Mouse (Mus musculus): ENCODE data around the gene Lrp5.
"Not testable (repeated sequence)": the region's sequence is repeated elsewhere in the genome, so short reads cannot be mapped to it uniquely, and the experiment has no call there.

Gene Lrp5

DNA sequence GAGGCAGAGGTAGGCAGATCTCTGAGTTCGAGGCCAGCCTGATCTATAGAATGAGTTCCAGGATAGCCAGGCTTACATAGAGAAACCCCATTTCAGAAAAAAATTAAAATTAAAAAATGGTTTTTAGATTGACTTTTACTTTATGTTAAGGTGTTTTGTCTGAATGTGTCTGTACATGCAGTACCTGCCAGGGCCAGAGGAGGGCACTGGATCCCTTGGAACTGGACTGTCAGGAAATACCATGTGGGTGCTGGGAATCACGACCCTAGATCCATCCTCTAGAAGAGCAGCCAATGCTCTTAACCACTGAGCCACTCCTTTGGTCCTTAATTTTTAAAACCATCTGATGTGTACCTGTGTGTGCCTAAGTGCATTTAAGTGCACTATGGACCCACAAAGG lies 67.0 kb downstream of the Lrp5 start:
- DNase-seq (ENCODE audit: extremely low read depth, low read depth, low spot score) = no peak

DNA sequence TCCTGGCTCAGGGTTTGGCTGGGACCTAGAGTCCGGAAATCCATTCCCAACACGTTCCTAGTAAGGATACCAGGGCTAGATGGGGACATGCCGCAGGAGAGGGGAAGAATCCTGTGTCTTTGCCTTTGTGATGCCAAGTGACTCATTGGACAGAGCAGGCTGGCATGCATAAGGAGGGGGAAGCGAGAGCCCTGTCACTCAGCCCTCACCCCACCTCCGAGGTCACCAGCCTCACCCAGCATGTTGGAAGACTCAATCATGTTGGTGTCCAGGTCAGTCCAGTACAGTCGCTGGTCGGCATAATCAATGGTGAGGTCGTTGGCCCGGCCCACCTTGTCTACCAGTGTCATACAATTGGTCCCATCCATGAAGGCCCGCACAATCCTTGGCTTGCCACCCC lies 72.4 kb downstream of the Lrp5 start:
- no peak for DNase-seq (ENCODE audit: extremely low read depth, low read depth, low spot score)

DNA sequence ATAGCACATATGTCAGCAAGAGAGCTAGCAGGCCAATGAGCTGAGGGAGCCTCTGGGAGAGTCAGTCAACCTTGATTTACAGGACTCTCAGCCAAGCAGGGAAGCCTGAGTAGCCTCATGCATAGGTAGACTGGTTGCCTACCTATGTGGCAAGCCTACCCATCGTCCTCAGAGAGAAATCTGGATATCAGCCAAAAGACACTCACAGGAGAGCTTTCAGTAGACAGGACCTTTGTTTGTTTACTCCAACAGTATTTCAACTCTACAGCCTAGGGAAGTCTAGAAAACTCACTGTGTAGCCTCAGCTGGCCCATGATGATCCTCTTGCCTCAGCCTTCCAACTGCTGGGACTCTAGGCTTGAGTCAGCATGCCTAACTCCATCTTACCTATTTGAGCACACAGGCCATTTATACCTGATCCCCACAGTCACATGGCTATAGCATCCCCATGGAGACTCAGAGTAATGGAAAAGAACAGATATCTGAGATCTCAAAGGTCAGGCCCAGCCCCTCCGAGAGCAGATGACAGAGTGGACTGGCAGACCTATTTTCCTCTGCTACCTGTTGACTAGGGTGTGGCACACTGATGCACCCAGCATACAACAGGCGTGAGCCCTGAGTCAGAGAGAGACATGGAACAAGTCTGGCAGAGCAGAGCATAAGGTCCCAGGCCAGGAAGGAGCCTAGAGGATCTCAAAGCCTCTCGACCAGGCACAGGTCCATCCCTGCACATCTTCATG lies 73.7 kb downstream of the Lrp5 start:
- no peak for DNase-seq (ENCODE audit: extremely low read depth, low read depth, low spot score)

DNA sequence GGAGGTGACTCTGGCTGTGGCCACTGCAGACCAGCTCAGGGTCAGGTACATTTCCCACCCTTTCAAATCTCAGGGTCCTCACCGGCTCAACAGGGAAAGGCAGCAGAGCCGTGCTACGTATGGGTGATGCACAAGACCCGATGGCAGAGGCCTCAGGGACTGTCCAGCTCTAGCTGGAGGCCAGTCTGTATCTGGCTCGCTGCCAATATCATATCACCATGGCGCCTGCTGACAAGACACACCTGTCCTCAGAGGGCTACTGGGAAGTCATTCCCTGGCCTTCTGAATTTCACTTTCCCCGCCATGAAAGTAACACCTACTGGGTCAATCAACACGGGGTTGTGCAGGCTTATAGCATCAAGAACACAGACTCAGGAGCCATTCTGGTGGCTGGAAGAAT lies 74.6 kb downstream of the Lrp5 start:
- DNase-seq (ENCODE audit: extremely low read depth, low read depth, low spot score) = no peak

DNA sequence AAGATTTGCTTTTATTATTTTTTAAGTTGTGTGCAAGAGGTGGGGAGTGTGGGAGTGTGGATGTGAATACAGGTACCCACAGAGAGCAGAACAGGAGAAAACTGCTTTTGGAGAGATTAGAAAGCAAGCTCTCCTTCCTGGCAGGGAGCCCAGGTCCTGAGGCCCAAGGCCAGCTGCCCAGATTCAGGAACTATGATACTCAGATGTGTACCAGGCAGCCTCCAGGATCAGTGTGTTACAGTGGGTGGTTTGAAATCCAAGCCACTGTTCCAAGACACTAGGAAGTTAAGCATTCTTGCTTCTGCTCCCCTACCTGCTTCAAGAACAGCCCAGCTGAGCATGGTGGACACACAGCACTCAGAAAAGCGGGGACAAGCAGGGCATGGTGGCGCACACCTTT lies 75.5 kb downstream of the Lrp5 start:
- DNase-seq (ENCODE audit: extremely low read depth, low read depth, low spot score) = no peak

DNA sequence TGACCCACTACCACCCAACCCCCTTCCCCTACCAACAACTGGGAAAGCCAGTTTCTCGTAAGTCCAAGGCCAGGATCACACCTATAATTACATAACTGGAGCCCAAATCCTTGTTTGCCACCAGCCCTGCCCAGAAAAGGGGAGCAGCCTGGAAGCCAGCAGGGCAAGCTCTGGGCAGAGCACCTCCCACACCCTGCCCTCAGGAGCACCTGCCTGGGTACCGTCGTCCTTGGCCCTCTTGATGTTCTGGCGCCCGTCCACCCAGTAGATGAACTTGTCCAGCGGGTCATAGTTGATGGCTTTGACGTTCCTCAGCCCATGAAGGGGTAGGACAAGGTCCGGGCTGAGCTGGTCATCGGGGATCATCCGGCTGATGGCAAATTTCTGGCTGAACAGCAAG lies 76.5 kb downstream of the Lrp5 start:
- DNase-seq (ENCODE audit: extremely low read depth, low read depth, low spot score) = no peak

DNA sequence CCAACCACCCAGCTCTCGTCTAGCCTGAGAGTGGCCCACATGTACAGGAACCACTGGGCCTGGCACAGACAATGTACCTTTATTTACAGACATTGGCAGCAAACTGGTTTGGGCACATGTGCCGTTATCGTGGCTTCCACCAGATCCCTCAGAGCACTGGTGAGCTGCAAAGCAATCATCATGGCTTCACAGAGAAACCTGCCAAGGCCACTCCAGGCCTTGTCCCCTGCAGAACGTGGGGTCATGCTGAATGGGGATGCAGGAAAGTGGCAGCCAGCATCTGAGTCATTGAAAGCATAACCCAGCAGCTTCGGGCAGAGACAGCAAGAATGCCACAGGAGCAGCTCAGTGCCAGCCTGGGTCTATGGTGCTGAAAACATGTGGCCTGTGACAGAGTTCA lies 92.0 kb downstream of the Lrp5 start:
- no peak for DNase-seq (ENCODE audit: extremely low read depth, low read depth, low spot score)

DNA sequence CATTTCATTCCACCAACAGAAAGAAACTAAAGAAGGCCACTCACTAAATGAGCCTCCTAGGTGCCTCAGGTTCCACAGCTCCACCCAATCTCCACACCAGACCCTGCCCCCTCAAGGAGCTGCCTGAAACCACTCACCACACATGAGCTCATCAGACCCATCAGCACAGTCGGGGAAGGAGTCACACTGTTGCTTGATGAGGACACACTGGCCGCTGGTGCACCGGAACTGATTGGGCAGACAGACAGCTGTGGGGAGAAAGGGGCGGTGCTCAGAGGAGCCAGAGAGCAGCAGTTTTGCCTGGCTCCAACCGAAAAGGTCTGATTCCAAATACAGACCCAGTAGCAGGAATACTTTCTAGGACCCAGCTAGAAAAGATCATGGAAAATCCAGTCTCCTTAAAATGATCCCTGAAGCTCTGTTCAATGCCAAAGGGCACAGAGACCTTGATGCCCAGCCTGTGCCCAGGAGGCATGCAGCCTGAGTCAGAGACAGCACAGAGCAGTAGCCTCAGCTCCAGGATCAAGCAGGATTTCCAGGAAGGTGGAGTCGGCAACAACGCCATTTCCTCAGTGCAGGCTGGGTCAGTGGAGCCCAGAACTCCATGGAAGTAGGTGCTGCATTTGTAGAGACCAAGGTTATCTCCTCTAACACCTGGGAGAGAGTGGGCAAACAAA lies 92.8 kb downstream of the Lrp5 start:
- DNase-seq (ENCODE audit: extremely low read depth, low read depth, low spot score) = no peak

DNA sequence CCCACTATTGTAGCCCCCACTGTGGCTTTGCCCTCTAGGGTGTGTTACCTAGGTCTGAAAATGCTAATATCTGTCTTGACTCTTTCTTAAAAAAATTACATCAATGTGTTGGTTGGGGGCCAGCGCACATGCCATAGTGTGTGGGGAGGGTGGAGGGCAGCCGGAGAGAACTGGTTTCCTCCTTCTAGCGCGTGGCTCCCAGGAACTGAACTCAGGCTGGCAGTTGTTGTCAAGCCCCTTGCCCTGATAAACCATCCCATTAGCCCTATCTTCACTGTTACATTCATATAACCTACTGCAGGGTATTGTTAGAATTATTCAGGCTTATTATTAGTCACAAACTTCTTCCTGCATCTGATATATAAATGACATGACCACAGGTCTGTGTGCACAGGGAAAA lies 96.4 kb downstream of the Lrp5 start:
- no peak for DNase-seq (ENCODE audit: extremely low read depth, low read depth, low spot score)

DNA sequence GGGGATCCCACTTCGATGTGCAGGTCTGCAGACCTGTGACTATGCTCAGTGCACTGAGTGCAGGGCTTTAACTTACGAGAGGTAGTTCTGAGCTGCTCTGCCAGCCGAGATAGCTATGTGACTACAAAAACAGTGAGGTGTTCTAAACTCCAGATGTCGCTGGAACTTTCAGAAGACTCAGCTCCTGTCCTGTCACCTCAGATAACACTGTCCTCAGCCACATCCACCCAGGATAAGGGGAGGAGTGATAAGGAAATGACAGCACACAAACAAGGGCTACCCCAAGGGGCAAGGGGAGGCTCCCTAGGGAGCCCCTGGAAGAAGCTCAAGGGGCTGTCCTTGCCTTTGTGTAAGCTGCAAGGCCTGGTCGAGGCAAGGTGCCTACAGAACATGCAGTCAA lies 96.8 kb downstream of the Lrp5 start:
- no peak for DNase-seq (ENCODE audit: extremely low read depth, low read depth, low spot score)

DNA sequence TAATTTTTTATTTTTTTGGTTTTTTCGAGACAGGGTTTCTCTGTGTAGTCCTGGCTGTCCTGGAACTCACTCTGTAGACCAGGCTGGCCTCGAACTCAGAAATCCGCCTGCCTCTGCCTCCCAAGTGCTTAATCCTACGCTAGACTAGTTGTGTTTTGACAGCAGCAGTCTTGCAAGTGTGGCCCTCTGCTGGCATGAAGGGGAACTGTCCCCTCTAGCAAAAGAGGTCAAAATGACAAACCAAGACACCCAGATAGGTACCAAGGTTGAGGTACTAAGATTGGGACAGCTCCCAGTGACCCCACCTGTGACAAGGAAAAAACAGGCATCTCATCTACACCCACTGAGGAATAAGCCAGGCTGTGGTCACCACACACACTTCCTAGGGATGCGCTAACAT lies 98.6 kb downstream of the Lrp5 start:
- DNase-seq (ENCODE audit: extremely low read depth, low read depth, low spot score) = not testable (repeated sequence)

DNA sequence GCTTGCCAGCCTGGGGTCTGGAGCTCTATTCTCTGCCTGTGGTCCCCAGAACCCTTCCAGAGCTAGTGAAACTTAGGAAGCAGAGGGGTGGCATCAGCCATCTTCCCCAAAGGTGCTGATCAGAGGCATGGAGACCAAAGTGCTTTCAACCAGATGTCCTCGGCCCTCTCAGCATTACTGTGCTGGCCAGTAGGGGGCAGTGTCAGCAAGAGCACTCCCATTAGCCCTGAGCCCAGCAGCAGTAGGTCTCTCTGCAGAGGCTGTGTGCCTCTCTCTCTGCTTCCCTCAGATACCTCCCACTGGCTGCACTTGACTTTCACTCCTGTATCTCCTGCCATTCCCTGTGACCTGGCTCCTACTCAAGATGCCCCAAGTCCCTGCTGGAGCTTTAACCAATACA lies 99.8 kb downstream of the Lrp5 start:
- DNase-seq (ENCODE audit: extremely low read depth, low read depth, low spot score) = no peak

DNA sequence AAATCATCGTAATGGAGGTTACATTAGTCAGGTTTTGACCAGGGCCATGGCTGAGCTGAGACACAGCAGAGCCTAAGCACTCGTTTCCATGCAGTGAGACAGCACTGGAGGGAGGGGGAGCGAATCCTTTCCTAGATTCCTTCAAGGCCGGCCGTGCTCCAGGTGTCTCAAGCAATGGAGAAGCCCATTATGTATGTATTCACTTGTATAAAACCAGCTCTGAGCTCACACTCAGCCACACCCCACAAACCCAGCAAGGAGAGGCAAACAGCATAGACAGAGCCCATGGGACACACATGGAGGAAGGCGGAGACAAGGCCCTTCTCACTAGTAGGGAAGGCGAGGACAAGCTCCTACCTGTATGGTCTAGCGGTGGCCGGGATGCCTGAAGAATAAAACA lies 100.3 kb downstream of the Lrp5 start:
- no peak for DNase-seq (ENCODE audit: extremely low read depth, low read depth, low spot score)

DNA sequence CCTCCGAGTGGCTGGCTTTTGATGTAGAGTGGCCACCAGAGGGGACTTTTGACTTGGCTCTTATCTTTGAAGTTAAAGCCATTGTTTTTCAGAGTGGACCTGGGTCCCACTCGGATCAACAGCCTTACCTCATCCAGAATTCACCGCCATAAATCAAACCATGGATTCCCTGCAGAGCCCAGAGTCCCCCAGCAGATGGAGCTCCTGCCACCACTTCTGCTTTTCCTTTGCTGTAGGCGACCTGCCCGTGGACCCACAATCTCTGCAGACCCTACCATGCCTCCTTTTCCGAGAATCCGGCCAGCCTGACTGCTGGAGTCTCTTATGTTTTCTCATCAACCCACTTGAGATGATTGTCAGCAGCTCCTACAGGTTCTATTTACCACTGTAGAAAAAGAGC lies 105.0 kb downstream of the Lrp5 start:
- no peak for DNase-seq (ENCODE audit: extremely low read depth, low read depth, low spot score)

DNA sequence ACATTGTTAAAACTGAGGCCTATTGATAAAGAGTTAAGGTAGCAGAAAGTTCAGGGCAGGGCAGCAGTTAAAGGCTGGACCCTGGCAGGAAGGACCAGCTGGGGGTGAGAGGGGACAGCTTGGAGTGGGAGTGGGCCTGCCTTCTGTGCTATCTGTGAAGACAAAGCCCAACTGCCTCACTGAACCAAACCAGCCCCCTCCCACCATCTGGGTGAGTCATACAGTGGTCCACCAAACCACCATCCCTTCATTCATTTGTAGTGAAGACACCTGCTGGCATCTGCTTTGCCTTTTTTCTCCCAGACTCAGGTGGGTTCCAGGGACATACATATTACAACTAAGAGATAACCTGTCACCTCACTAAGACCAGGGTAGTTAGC lies 108.5 kb downstream of the Lrp5 start:
- DNase-seq (ENCODE audit: extremely low read depth, low read depth, low spot score) = no peak

DNA sequence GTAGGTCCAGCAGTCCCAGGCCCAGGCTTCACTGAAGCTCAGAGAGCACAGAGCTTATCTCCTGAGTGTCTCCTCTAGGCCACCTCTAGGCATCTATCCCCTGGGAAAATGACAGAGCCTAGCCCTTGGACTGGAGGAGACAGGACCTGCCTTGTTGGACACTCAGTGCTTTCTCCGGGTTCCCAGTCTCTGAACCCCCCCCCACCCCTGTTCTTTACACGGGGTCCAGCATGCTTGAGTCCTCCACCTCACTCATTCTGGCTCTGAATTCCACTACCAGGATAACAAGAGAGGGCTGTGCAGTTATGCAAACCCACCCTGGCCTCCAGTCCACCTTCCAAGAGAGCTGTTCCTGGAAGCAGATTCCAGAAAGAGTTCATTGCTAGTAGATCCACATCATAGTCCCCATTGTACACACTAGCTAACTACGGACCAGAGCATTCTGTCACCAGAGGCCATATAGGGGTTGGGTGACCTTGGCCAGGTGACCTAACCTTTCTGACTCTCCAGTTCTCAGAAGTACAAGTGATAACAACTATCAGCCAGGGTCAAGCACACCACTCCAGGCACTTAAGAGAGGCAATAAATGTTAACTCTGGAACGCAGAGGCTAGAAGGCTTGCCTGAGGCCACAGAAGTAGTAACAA lies 109.0 kb downstream of the Lrp5 start:
- no peak for DNase-seq (ENCODE audit: extremely low read depth, low read depth, low spot score)

DNA sequence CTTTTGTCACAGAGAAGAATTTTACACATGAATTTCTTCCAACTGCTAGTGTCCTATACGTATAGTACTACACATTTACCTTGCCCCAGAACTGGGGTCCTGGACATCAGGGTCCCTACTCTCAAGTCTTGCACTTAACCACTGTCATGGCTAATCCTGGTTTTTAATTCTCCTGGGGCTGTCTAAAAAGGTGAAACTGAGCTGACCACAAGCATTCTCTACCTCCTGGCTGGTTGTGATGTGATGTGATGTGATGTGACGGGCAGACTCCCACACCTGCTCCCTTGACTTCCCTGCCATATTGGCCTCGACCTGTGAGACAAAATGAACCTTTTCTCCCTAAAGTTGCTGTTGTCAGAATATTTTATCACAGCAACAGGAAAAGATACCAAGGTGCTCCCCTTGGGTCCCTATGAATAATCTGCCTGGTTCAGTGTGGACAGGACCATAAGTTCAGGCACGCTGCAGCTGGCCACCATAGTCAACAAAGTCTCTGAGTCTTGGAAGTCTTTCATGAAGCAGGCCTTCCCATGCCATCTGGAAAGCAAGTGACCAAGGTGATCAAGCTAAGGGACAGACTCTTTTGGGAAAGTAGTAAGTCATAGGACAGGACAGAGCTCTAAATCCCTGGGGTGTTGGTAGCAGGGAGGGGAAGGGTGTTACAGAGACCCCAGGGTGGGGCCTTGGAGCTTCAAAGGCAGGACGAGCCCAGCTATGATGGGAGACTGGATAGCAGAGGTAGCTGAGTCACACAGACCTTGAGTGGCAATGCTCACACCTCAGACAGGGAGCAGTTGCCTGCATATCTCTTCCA lies 109.7 kb downstream of the Lrp5 start:
- no peak for DNase-seq (ENCODE audit: extremely low read depth, low read depth, low spot score)

DNA sequence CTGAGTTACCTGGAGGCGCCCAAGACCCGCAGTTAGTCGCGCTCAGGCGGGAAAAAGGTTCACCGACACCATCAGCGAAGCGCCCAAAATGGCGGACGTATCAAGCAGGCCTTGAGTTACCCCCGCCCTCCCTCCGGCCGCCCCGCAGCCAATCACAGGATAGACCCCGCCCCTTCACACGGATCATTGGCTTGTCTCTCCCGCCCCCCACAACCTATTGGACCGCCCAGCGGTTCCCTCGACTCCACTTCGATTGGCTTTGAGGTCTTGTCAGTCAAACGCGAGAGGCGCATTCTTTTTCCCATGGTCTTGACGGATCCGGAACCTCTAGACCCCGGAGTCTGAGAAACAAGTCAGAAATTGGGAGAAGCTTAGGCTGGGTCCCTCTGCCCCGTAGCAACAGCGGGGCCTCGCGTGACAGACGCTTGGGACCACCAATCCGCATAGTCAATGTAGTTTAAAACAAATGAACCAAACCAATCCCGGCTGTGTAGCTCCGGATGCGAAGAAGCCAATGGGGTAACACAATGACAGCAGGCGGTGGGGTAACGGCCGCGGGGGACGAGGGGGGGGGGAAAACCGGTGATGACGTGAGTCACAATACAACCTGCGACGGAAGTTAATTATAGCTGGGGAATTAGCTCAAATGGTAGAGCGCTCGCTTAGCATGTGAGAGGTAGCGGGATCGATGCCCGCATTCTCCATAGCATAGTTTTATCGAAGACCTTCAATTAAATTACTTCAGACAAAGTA lies 110.6 kb downstream of the Lrp5 start, which contains the start of gene Ppp6r3:
Gene Ppp6r3, minus strand, starts transcription at position 118 of the 753 bp plus-strand sequence.
- DNase-seq (ENCODE audit: extremely low read depth, low read depth, low spot score) = peak; percentile 87

DNA sequence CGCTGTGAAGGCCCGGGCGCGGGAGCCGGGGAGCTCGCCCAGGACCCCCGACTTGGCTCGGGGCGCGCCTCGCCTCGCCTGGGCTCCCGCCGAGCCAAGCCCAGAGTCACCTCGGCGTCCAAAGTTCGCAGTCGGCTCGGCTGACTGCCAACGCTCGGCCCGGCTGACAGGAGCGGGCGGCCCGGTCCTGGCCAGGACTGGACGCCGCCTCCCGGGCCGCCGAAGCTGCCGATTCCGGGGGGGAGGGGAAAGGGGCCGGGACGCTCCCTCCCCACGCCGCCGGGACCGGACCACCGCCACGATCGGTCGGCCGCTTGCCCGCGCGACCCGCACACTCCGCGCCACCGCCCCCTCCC lies 111.1 kb downstream of the Lrp5 start:
- no peak for DNase-seq (ENCODE audit: extremely low read depth, low read depth, low spot score)

DNA sequence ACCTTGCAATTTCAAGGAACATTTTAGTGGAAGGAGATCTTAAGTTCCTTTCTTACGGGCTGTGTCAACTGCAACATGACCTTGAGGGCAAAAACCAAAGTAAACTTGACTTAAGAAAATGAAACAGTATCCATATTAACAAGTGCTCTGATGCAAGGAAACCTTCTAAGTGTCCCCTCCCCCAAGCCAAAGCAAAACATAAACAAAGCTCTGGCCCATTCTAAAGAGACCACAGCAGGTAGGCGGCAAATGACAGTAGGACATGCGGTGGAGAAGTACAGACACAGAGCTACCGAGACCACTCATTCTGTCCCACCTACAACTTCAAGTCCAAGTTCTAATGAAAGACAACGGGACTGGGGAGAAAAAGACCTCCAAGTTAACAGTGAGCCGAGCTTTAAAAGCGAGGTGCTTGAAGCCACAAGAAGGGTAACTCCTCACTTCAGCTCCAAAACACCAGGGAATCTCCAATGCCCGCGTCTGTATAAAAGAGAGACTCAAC lies 111.7 kb downstream of the Lrp5 start:
- no peak for DNase-seq (ENCODE audit: extremely low read depth, low read depth, low spot score)

DNA sequence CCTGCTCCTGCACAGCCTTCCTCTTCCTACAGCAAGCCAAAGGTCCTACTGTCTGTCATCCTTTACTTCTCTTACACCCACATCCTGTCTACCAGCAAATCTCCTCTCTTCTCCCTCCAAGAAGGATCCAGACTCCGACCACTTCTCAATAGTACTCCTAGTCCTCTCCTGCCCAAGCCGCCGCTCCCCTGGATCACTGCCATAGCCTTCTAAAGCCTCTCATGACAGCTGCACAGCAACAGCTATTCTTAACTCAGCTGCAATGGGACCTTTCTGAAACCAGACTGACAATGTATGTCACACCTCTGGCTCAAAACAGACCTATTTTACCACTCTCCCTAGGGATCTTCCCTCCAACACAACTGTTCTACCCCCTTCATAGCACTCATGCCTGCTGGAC lies 122.1 kb downstream of the Lrp5 start:
- DNase-seq (ENCODE audit: extremely low read depth, low read depth, low spot score) = no peak
